Mouse (Mus musculus) brain, embryonic 18.5 days (tissue): ENCODE results near the gene Efhc1.
"Not testable (repeated sequence)": the region's sequence is repeated elsewhere in the genome, so short reads cannot be mapped to it uniquely, and the experiment has no call there.

Experiments used
- DNase-seq: peaks from one replicate; pipeline ENCODE4 v3.0.0-alpha.2; 2012; ENCODE audit warnings: low read depth, low spot score

Efhc1 gene

GRCm38 (mm10) chr1:20951300-20951763, at the start of gene Efhc1:
Gene Efhc1, plus strand, starts transcription at chr1:20951626.
- peak; percentile 90 for DNase-seq

- DNase-seq: no peak
Observed at GRCm38 (mm10) chr1:20905501-20906127, 45.8 kb upstream of the Efhc1 start.

GRCm38 (mm10) chr1:20906128-20906515, 45.3 kb upstream of the Efhc1 start:
- no peak for DNase-seq

GRCm38 (mm10) chr1:20908541-20908940, 42.9 kb upstream of the Efhc1 start:
- DNase-seq: no peak

- no peak for DNase-seq
Observed at GRCm38 (mm10) chr1:20912115-20912514, 39.3 kb upstream of the Efhc1 start.

GRCm38 (mm10) chr1:20912527-20913171, 38.8 kb upstream of the Efhc1 start:
- DNase-seq: no peak

- DNase-seq: no peak
Observed at GRCm38 (mm10) chr1:20914769-20915168, 36.7 kb upstream of the Efhc1 start.

- no peak for DNase-seq
Observed at GRCm38 (mm10) chr1:20915608-20916007, 35.8 kb upstream of the Efhc1 start.

GRCm38 (mm10) chr1:20917496-20918050, 33.9 kb upstream of the Efhc1 start:
- no peak for DNase-seq

- no peak for DNase-seq
Observed at GRCm38 (mm10) chr1:20919728-20920127, 31.7 kb upstream of the Efhc1 start.

GRCm38 (mm10) chr1:20921081-20921528, 30.3 kb upstream of the Efhc1 start:
- no peak for DNase-seq

GRCm38 (mm10) chr1:20922612-20923399, 28.6 kb upstream of the Efhc1 start:
- DNase-seq: no peak

- DNase-seq: not testable (repeated sequence)
Observed at GRCm38 (mm10) chr1:20925324-20925723, 26.1 kb upstream of the Efhc1 start.

- no peak for DNase-seq
Observed at GRCm38 (mm10) chr1:20925926-20926325, 25.5 kb upstream of the Efhc1 start.

GRCm38 (mm10) chr1:20926376-20926775, 25.1 kb upstream of the Efhc1 start:
- DNase-seq: no peak

GRCm38 (mm10) chr1:20928487-20928886, 22.9 kb upstream of the Efhc1 start:
- no peak for DNase-seq

GRCm38 (mm10) chr1:20933457-20933856, 18.0 kb upstream of the Efhc1 start:
- DNase-seq: no peak

- DNase-seq: no peak
Observed at GRCm38 (mm10) chr1:20935106-20935505, 16.3 kb upstream of the Efhc1 start.

- no peak for DNase-seq
Observed at GRCm38 (mm10) chr1:20939046-20939445, 12.4 kb upstream of the Efhc1 start.

- DNase-seq: no peak
Observed at GRCm38 (mm10) chr1:20940151-20940550, 11.3 kb upstream of the Efhc1 start.

GRCm38 (mm10) chr1:20941322-20941721, 10.1 kb upstream of the Efhc1 start:
- no peak for DNase-seq

GRCm38 (mm10) chr1:20941857-20942256, 9.6 kb upstream of the Efhc1 start:
- DNase-seq: no peak
